Mouse (Mus musculus): ENCODE results near the gene Ccdc42.

- no peak for TF ChIP-seq GATA1 (IDR thresholded peaks at IDR 0.05; ENCODE audit: borderline replicate concordance, low read length)
- no peak for TF ChIP-seq FLI1 (IDR thresholded peaks at IDR 0.05; ENCODE audit: low read length)
Observed at GRCm38 (mm10) chr11:68631611-68632316, 44.9 kb downstream of the Ccdc42 start.

All from megakaryocyte, embryonic 14.5 days (primary cell).